Mouse (Mus musculus) left cerebral cortex, adult 2 months (tissue): ENCODE data around the gene Mitd1. TPM values are rescaled to one million over a fixed set of nuclear protein-coding genes. Genes with fewer than 3 reads are reported as not detected.
A peak's percentile ranks its signal among the peaks of the same experiment; 100 is the strongest.

Experiments
- DNase-seq, 2 experiments: peaks; one replicate each; pipeline ENCODE4 v3.0.0; 2021 to 2022; ENCODE audit warnings: low spot score in 2 of 2, mixed read lengths in 1 of 2; ENCODE audit errors: extremely low spot score in 1 of 2
- H3K27ac ChIP-seq: fragments of 200-600 bp; 2 replicates; pipeline ENCODE4 v1.8.1; 2022
- H3K4me3 ChIP-seq: fragments of 200-600 bp; 2 replicates; pipeline ENCODE4 v1.8.1; 2022
- CTCF ChIP-seq: fragments of 200-600 bp; IDR thresholded peaks from 2 replicates; pipeline ENCODE4 v1.8.1; 2022; ENCODE audit warnings: antibody characterized with exemption, mild to moderate bottlenecking, moderate library complexity
- intact Hi-C: fragments of 180-260 bp; cut with DNase I; formaldehyde crosslinking; loops from one replicate; pipeline ENCODE4 v1.15.1; 2025
- total RNA-seq, 2 experiments: library from RNA; stranded (reverse); gene quantifications; 2 replicates each; pipeline ENCODE4 v1.2.3; 2021

The Mitd1 gene
- total RNA-seq, 2 experiments from 2014 or later = 10.6 to 10.9 TPM

DNA sequence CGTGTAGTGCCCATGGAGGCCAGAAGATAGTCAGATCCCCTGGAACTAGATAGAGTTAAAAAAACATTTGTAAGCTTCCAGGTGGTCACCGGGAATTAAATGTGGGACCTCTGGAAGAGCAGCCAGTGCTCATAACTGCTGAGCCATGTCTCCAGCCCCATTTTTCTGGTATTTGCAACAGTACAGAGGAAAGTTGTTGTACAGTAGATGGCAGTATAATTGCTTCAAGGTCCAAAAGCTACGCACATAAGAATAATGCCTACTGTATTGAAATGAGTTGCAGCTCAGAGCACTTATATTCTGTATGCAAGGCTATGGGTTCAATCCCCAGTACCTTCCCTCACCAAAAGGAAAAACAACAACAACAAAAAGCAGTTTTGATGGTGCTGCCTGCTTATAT lies 1.2 kb upstream of the Mitd1 start:
- Histone ChIP-seq H3K4me3 (peak overlapping the region; percentile 80), H3K27ac (no peak overlapping the region)
- DNase-seq = no peak
- intact Hi-C loops = loop anchor here (2.0 kb wide), 1 partner anchor 27 kb away; no protein-coding TSS in a partner anchor
- TF ChIP-seq CTCF = peak; percentile 44

DNA sequence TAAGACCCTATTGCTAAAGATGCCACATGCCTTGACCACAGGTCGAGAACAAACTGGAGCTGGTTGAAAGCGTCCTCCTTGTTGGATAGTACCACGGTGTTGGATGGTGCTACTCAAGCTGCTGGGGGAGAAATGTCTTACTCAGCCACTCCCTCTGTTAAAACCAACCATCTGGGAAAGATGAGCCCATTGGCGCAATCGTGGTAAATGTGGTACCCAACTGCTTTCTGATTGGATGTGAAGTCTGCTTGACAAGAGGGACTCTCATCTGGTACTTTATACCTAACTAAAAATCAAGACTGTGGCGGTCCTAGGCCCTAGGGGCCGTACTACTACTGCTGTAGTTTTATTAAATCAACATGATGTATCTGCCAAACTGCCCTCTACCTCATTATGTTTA lies 1.0 kb downstream of the Mitd1 start:
- intact Hi-C loops = no loop called here
- no peak for TF ChIP-seq CTCF

DNA sequence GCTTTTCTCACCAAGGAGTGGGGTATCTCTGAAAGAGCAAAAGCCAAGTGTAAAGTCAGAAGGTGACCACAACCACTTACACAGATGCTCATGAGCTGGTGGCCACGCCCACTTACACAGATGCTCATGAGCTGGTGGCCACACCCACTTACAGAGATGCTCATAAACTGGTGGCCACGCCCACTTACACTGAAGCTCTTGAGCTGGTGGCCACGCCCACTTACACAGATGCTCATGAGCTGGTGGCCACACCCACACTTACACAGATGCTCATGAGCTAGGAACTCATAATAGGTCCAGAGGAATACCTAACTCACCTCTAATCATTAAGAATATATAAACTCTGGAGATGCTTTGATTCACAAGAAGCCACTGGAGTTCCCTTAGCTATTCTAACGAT lies 5.8 kb downstream of the Mitd1 start:
- Histone ChIP-seq H3K4me3 (no peak overlapping the region), H3K27ac (no peak overlapping the region)
- no peak for DNase-seq
- no peak for TF ChIP-seq CTCF
- intact Hi-C loops = no loop called here

More for the DNA sequence above, 1.0 kb downstream of the Mitd1 start:
- H3K4me3 ChIP-seq = peak overlapping the region; percentile 80
- H3K27ac ChIP-seq = no peak overlapping the region
- no peak for DNase-seq

DNA sequence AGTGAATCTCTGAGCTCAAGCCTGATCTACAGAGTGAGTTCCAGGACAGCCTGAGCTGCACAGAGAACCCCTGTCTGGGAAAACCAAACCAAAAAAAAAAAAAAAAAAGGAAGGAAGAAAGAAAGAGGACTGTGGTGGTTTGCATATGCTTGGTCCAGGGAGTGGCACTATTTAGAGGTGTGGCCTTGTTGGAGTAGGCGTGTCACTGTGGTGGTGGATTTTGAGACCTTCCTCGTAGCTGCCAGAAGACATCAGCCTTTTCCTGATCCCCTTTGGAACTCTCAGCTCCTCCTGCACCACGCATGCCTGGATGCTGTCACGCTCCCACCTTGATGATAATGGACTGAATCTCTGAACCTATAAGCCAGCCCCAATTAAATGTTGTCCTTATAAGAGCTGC lies 6.8 kb downstream of the Mitd1 start:
- no peak for DNase-seq
- H3K4me3 ChIP-seq = no peak overlapping the region
- intact Hi-C loops = no loop called here
- TF ChIP-seq CTCF = no peak
- no peak overlapping the region for H3K27ac ChIP-seq

DNA sequence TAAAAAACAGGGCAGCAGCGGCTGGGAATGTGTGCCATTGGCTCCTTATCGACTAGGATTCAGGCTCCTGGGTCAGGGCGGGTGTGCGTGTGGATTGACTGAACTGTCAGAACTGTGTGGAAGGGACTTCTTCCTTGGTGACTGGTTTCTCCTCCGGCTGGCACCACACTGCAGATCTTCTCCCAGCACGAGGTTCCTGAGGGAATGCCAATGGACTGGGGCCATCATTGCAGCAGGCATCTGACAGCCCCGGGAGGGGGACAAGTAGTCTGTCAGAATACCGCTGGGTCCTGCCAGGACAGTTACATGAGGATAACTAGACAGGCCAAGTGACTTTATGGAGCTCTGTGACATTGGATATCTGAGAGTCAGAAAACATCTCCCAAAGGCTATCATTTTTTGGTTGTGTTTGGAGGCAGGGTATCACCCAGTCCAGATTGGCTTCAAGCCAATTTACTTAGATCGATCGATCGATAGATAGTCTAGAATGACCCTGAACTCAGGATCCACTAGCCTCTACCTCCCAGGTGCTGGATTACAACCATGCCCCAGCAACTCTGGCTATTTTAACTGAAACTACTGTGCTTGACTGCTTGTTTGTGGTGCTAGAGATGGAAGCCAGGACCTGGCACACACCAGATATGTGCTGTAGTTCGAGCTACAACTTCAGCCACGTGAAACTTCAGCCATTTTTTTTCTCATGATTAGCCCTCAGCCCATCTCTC lies 12.3 kb downstream of the Mitd1 start:
- DNase-seq = no peak
- intact Hi-C loops = no loop called here
- H3K27ac ChIP-seq = no peak overlapping the region
- no peak for TF ChIP-seq CTCF
- no peak overlapping the region for H3K4me3 ChIP-seq

DNA sequence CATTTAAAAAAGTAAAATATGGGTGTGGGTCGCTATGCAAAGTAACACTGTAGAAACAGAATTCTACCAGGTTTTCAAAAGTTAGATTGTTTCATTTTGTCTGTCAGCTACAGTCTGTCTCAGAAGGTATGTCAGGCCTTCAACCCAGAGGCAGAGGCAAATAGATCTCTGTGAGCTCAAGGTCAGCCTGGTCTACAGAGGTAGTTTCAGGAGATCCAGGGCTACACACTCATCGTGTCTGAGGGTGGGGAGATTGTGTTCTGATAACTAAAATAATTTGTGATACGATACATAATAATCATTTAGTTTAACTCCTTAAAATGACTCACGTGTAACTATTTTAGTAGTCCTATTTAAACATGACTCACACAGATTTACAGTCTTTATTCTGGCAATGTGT lies 17.1 kb downstream of the Mitd1 start:
- intact Hi-C loops = no loop called here
- Histone ChIP-seq H3K4me3 (no peak overlapping the region), H3K27ac (no peak overlapping the region)
- no peak for DNase-seq
- TF ChIP-seq CTCF = no peak

DNA sequence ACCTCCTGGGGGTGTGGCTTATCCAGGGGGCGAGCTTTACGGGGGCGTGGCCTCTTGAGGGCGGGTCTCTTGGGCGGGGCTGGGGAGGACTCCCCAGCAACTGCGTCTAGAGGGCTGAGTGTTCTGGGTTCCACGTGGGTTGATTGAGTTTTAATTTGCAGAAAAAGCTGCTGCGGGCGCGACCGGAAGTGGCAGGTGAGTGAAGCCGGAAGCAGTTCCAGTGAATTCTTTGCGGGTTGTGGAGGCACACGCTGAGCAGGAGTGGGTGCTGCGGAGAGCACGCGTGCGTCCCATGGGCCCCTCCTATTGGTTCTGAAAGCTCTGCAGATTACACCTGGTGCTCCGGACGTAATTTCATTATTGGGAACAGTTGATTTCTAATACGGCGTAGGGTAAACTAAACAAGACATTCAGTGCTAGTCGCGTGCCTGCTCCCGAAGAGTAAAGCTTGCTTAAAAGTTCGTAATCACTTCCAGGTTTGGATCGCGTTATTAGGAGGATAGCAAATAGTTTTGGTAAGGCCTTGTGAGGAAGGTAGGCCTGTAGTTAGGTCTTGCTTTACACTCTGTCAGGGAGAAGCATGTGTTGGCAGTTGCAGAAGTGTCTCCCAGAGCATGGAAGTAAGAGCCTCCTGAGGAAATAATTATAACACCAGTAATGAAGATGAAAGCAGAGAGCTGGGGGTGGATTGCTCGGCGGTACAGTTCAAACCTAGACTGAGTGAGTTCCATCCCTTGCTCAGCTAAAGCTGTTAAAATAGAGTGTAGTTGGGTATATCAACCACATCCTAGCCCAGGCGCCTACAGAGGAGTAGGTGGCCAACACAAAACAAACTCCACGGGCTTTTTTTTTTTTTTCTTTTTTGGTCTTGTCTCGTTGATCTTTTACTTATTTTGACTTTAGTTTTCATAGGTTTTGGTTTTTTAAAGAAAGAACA lies 17.8 kb downstream of the Mitd1 start:
- intact Hi-C loops = no loop called here
- Histone ChIP-seq H3K27ac (peak overlapping the region; percentile 66), H3K4me3 (peak overlapping the region; percentile 58)
- peak; percentile 68 to 82 for DNase-seq
- no peak; the same call in 1 of the 2 replicates for TF ChIP-seq CTCF

DNA sequence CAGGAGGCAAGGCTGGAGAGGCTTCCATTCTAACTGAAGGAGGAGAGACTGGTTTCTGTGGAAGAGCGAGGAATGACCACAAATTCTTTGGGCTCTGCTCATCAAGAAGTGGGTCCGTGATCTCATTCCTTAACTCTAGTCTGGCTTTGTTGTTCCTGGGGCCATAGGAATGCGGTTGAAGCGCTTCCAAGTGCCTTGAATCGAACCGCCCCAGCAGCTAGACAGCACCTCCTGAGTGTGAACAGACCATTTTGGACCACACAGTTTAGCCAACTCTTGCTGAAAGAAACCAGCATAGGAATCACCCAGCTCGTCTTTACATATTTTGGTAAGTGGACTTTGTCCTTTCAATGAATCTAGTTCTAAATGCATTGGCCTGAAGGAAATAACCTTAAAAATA lies 18.5 kb downstream of the Mitd1 start, which contains the start of gene Lipt1:
TSS of gene Lipt1 (plus strand) at position 35 of the 400 bp plus-strand sequence.
- no peak for DNase-seq
- intact Hi-C loops = no loop called here
- Histone ChIP-seq H3K27ac (peak within 1 kb of the TSS; percentile 66), H3K4me3 (peak within 1 kb of the TSS; percentile 58)
- TF ChIP-seq CTCF = no peak

DNA sequence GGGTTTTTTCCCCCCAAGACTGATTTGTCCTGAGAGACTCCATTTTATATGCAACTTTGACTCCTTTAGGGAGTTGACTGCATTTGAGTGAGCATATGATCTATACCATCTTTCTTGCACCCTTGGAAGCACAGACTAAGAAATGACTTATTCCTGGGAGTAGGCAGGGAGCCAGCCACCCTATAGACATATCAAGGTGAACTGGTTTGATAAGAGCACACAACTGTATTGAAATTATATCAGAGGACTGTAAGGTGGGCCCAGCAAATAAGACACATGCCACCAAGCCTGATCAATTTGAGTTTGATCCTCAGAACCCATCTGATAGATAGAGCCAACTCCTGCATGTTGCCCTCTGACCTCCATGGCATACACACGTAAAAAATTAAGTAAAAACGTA lies 20.8 kb downstream of the Mitd1 start:
- Histone ChIP-seq H3K27ac (no peak overlapping the region), H3K4me3 (no peak overlapping the region)
- TF ChIP-seq CTCF = no peak
- intact Hi-C loops = loop anchor here (5.0 kb wide), 1 partner anchor 192 kb away; no protein-coding TSS in a partner anchor
- DNase-seq = no peak

DNA sequence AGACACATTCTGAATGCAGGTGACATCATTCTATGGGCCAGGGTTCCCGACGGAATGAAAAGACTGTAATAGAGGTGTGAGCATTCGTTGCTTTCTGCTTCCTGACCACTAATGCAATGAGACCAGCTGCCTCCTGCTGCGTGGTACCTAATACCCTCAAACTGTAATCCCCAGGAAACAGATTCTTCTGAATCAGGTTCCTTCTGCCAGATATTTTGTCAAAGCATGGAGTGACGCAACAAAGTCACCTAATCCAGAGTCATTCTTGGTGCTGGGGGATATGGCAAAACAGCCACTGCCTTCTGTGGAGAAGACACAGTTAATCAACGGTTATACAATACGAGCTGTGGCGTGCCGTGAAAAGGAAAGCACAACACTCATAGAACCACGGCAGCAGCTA lies 21.6 kb downstream of the Mitd1 start:
- intact Hi-C loops = loop anchor here (5.0 kb wide), 1 partner anchor 191 kb away; no protein-coding TSS in a partner anchor
- DNase-seq = no peak
- no peak overlapping the region for H3K4me3 ChIP-seq
- no peak overlapping the region for H3K27ac ChIP-seq
- TF ChIP-seq CTCF = no peak

DNA sequence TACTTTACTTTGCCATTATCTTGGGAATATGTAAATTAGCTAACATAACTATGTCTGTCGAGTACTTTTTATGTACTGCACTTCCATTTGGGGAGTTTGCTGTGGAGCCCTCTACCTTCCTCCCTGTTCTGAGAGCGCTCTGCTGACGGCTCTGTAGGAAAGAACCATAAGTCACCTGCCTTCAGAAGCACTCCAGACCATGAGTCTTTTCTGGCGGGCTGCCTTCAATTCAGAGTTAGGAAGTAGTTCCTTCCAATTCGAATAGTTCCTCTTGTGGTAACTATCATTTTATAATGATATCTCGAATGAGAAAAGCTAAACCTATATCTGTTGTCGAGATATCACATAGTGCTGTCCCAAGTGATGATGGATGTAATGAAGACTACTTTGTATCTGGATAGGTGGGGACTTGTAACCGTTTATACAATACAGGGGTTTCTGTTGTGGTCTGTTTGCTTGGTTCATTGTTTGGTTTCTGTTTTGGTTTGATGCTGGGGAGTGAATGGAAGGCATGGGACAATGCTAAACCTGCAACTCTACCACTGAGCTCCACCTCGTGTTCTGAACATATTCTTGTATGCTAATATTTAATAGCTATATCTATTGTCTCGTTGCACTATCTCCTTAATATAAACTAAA lies 22.4 kb downstream of the Mitd1 start:
- no peak overlapping the region for H3K4me3 ChIP-seq
- TF ChIP-seq CTCF = no peak
- H3K27ac ChIP-seq = no peak overlapping the region
- intact Hi-C loops = loop anchor here (5.0 kb wide), 1 partner anchor 191 kb away; no protein-coding TSS in a partner anchor
- DNase-seq = no peak
